Mouse (Mus musculus): ENCODE results near the gene Psme1. TPM values are rescaled to one million over a fixed set of nuclear protein-coding genes. Genes with fewer than 3 reads are reported as not detected.

Gene Psme1
- total RNA-seq, 2 experiments from 2014 or later: 49.3 to 56.6 TPM

DNA sequence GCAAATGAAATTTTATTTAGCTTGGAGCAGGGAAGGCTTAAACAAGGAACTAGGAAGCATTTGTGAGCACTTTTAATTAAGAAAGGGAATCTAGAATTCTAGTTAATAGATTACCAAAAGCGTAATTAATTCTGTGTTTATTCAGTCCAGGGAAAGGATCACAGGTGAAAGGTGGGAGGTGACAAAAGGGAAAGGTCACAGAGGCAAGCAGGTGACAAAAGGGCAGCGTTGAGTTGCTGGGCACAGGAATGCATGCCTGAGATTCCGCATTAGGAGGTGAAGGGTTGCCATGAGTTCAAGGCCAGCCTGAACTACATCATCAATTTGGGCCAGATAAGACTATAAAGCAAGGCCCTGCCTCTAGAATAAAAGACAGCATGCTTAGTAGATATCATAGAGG lies 10.4 kb upstream of the Psme1 start:
- DNase-seq (ENCODE audit: extremely low spot score in 1 of 2, low spot score in 1 of 2): no peak

DNA sequence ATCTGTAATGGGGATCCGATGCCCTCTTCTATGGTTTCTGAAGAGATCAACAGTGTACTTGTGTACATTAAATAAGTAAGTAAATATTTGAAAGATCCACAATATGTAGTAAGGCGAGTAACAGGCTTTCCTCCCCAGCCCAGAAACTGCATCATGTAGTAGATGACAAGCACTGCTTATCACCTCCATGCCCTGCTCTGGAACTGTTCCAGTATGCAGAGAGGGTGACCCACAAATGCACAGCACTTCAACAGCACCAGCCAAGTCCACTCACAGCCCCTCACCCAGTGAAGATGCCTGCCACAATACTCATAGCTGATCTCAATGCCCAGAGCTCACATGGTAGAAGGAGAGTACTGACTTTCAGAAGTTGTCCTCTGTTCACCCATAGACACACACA lies 7.3 kb upstream of the Psme1 start:
- no peak for DNase-seq (ENCODE audit: extremely low spot score in 1 of 2, low spot score in 1 of 2)

DNA sequence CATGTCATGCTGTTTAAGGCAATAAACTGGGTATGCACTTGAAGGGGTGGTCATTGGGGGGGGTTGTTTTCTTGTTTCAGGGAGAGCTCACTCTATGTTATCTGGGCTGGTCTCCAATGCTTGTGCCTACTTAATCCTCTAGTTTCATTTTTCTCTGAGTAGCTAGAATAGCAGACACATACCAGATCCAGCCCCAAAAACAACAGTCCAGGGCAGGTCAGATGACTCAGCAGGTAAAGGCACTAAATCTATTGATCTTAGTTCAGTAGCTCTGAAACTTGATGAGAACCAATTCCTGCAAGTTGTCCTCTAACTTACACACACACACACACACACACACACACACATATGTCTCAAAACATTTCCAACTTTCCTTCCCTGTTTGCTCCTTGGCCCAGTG lies 6.2 kb upstream of the Psme1 start:
- no peak for DNase-seq (ENCODE audit: extremely low spot score in 1 of 2, low spot score in 1 of 2)

DNA sequence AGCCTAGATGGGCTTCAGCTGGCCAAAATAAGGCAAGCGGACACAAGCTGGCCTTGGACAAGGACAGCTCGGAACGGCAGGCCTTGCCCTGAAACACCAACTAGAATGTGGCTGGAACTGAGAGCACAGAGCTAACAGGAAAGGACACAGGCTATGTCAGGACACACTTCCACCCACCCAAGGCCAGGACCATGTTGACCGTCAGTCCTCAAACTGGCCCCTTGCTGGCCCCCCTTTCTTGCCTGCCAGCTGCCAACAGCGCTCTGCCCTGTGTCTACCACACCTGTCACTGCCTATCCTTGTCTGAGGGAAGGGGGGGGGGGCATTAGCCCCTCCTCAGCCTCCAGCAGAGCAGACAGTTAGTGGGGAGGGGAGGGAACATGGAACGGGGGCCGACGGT lies 2.6 kb upstream of the Psme1 start, which contains the start of gene Fitm1:
Fitm1 (plus strand) TSS at position 316 of the 400 bp plus-strand sequence.
- no peak for DNase-seq (ENCODE audit: extremely low spot score in 1 of 2, low spot score in 1 of 2)

DNA sequence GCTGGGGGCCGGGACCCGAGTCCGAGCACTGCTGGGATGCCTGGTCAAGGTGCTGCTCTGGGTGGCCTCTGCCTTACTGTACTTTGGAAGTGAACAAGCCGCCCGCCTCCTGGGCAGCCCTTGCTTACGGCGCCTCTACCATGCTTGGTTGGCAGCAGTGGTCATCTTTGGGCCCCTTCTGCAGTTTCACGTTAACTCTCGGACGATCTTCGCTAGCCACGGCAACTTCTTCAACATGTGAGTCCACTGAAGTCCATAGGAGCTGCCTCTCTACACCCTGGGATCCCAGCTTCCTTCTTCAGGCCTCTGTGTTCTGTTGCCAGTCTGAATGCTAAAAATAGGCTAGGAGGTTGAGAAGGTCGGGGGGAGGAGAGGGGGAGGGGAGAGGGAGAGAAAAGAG lies 2.2 kb upstream of the Psme1 start:
- no peak for DNase-seq (ENCODE audit: extremely low spot score in 1 of 2, low spot score in 1 of 2)

DNA sequence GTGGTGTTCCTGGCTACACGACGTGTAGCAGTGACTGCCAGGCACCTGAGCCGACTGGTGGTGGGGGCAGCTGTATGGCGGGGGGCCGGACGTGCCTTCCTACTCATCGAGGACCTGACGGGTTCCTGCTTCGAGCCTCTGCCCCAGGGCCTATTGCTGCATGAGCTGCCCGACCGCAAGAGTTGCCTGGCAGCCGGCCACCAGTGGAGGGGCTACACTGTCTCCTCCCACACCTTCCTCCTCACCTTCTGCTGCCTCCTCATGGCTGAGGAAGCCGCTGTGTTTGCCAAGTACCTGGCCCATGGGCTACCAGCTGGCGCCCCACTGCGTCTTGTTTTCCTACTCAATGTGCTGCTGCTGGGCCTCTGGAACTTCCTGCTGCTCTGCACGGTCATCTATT lies 1.5 kb upstream of the Psme1 start:
- no peak for DNase-seq (ENCODE audit: extremely low spot score in 1 of 2, low spot score in 1 of 2)

DNA sequence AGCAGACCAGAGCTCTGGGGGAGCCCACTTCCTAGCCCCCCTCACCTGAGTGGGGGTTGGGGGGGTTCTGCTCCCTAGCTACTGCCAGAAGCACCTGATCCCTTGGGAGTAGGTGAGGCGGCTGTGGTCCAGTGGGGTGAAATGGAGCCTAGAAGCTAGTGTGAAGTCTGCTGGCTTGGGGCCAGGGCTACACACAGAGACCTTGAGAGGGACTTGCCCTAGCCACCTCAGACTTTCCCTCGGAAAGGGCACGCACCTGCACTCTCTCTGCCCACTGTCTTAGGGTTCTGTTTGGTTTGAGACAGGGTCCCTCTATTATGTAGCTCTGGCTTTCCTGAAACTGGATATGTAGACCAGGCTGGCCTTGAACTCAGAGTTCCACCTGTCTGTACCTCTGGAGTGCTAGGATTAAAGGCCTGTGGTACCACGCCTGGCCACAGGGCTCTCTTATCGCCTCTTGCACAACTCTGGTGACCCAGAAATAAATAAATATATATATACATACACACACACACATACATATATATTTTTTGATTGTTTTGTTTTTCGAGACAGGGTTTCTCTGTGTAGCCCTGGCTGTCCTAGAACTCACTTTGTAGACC lies 846 bp downstream of the Psme1 start:
- no peak for DNase-seq (ENCODE audit: extremely low spot score in 1 of 2, low spot score in 1 of 2)

DNA sequence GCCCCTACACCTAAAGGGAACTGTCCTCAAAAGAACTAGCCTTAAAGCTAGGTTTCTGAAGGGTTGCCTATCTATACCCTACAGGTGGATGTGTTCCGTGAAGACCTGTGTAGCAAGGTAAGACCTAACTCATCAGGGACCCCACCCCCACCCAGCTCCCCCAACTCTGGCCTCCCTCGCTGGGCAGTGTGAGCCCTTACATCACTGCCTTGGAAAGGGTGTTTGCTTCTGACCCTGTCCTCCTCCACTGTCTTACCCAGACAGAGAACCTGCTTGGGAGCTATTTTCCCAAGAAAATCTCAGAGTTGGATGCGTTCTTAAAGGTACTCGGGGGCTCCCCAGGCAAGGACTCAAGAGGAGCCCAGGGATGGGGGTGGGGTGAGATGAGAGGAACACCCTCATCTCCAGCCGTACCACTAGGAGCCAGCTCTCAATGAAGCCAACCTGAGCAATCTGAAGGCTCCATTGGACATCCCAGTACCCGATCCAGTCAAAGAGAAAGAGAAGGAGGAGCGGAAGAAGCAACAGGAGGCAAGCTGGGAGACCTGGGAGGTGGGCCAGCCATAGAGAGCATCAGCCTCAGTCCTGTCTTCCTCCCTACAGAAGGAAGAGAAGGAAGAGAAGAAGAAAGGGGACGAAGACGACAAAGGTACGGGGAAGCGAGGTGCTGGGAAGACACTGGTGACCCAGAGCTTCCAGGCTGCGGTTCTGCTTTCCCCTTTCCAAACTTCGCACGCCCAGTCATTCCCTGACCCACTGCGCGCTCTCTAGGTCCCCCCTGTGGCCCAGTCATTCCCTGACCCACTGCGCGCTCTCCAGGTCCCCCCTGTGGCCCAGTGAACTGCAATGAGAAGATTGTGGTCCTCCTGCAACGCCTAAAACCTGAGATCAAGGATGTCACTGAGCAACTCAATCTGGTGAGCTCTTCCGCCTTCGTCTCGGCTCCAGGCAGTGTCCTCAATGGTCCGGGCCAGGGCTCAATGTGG lies 1.9 kb downstream of the Psme1 start:
- no peak for DNase-seq (ENCODE audit: extremely low spot score in 1 of 2, low spot score in 1 of 2)

DNA sequence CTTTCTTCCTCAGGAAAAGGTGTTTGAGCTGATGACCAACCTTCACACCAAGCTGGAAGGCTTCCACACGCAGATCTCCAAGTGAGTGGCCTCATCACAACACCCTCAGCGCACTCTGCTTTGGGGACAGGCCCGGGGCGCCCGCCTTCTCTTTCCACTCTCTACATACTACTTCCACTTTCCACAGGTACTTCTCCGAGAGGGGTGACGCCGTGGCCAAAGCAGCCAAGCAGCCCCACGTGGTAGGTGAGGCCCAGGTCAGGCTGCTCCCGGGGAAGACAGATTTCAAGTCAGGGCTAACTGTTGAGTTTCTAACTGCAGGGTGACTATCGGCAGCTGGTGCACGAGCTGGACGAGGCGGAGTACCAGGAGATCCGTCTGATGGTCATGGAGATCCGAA lies 2.8 kb downstream of the Psme1 start:
- no peak for DNase-seq (ENCODE audit: extremely low spot score in 1 of 2, low spot score in 1 of 2)

DNA sequence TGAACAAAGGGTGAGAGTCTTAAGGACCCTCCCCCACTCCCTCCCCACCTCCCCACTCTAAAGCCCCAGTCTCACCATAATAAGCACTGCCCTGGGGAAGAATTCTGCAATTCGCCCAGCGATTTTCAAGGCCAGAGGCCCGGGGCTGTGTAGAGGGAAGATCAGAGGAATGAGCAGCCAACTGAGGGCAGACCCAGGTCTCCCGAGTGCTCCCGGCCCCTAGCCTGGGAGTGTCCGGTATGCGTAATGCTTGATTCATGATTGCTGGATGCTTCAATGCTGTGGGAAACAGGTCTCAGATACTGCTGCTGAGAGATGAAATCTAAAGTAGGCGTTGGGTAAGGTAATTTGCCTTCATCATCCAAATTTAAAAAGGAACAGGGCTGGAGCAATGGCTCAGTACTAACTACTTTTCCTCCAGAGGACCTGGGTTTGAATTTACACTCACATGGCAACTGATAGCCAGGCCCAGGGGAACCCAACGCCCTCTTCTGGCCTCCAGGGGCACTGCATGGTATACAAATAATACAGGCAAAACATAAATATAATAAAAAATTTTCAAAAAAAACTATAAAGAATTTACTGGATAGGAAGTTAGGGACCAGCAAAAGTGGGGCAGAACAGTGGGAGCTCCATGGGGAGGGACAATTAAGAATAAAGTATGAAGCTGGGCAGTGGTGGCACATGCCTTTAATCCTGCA lies 4.2 kb downstream of the Psme1 start:
- DNase-seq (ENCODE audit: extremely low spot score in 1 of 2, low spot score in 1 of 2): no peak

DNA sequence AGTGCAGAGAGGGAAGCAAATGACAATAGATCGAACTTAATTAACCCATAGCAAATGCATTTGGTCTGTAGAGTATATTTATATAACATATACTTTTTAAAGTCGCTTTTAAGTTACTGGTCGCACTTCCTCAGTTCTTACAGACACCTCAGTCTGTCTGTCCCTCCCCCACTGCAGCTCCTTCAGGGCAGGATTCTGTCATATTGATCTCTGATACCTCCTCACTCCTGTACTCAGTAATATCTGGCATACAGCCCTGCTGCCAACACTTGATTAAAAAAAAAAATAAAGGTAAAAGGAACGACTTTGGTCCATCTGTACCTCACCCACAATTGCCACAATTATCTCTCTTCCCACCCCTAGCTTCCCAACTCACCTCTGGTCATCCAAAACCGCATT lies 6.4 kb downstream of the Psme1 start:
- no peak for DNase-seq (ENCODE audit: extremely low spot score in 1 of 2, low spot score in 1 of 2)

DNA sequence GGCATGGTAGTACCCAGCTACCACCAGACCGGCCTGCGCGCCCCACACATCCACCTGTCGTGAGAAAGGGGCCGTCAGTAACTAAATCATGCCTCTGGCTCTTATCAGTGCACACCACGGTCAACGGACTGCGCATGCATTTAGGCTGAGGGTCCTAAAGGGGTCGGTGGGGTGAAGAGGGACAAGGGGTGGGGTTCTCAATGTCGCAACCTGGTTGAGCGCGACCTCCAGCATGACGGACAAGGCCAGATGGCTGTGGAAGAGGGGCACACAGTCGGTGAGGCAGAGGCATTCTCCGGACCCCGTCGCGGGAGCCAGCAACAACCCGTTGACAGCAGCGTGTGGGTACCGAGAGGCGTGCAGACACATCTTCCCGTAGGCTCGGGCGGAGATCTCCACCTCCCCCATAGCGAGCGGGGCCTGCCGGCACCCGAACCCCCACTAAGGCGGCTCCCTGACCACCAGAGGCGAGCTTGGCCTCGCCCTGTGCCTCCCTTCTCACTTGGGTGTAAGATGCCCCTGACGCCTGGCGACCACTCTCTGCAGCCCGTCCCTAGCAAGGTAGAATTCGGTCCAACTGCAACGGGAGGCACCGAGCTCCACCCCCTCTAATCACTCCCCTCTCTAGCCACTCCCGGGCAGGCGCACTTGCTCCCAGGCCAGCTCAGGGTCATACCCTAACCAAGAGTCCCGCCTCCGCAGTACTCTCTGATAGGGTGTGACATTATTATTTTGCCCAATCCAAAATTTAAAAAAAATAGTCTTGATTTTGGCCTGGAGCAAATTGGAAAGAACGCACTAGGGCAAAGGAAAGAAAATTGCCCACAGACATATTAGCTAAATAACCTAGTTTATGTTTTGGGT lies 7.0 kb downstream of the Psme1 start, which contains the start of gene Emc9:
Emc9 (minus strand) TSS at position 601 of the 864 bp plus-strand sequence.
- peak; percentile 42 to 54 for DNase-seq (ENCODE audit: extremely low spot score in 1 of 2, low spot score in 1 of 2)

DNA sequence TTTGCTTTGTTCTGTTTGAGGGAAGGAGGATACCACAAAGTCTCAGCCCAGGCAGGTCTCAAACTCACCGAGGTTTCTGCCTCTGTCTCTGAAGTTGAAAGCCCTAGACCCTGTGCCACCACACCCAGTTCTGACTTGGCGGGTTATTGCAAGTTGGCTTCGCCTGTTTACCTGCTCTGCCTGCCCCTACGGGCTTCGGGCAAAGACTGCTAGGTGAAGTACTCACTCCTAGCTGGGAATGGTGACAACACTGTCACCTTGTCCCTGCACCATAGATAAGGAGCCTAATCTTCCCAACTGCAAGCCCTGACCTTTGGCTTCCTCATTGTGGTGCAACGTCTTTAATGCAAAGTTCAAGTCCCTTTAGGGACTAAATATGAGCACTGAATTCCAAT lies 7.6 kb downstream of the Psme1 start:
- DNase-seq (ENCODE audit: extremely low spot score in 1 of 2, low spot score in 1 of 2): no peak

DNA sequence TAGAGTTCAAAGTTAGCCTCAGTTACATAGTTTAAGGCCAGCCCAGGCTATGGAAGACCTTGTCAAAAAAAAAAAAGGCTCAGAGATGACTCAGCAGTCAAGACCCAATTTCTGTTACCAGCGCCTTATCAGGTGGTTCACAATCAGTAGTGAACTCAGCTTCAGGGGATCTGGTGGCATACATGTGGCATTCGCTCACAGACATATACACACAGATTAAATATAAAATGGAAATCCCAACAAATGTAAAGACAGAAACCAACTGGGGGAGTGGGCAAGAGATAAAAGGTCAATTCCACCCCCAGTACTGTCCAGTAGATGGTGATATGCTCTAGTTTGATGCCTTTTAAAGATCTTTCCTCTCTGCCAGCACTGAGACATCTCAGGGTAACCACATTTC lies 8.2 kb downstream of the Psme1 start:
- no peak for DNase-seq (ENCODE audit: extremely low spot score in 1 of 2, low spot score in 1 of 2)

DNA sequence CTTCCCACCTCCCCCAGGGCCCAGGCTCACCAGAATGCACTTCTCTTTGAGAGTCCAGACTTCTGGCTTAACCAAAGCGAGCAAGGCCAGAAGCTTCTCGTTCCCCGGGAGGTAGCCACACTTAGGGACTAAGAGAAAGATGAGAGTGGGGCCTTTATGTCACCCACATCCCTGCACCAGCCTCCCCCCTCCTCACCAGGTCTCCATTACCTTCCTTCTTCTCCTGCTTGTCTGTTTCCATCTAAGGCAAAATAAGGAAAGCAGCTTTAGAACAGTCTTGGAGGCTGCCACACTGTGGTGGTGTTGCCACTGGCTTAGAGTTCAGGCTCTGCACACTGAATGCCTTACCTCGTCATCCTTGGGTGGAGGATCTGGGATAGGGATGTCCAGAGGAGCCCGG lies 11.3 kb downstream of the Psme1 start:
- DNase-seq (ENCODE audit: extremely low spot score in 1 of 2, low spot score in 1 of 2): no peak

DNA sequence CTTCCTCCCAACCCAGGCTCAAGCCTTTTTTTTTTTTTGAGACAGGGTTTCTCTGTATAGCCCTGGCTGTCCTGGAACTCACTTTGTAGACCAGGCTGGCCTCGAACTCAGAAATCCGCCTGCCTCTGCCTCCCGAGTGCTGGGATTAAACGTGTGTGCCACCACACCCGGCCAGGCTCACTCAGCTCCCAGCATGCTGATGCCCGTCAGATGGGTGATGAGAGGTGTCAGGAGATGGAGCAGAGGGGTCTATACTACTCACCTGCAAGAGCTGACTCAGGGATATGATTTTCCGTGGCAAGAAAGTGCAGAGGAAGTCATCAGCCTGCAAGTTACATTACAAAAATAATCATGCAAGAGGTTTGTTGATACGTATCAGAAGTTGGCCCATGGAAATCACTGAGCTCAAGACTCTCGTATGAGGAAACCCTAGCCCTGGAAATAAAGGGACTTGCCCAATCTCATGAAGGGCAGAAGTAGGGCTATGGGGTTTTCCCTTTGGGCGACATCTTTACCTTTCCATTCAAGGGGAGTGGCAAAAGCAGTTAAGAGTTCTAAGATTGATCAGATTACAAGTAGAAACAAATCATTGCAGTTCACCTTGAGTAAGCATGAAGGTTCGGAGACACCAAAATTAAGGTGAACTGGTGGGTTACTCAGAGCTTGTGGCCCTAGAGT lies 12.0 kb downstream of the Psme1 start:
- DNase-seq (ENCODE audit: extremely low spot score in 1 of 2, low spot score in 1 of 2): no peak

DNA sequence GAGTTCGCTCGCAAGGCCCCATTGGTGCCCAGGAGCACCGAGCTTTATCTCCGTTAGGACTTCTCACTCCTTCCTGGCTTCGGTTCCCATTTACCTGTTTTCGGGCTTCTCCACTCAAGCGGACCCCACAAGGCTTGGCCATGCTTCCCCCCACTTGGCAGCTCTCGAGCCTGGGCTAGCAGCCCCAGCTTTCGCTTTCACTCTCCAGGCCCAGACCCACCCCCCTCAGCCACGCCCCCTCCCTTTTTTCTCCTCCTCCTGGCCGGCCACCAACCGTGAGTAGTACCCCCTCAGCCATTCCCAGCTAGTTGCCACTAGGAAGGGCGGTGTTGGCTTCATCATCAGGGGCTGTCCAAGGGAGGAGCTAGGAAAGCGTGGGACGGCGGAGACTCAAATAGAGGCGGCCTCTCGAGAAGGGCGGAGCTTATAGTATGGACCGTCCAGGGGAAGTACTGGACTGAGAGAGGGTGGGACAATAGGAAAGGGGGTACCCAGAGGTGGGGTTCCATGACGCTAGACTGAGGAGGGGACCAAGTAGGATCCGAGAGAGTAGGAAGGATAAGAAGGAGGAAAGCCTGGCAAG lies 12.9 kb downstream of the Psme1 start, which contains the start of gene Psme2:
Psme2 (minus strand) TSS at position 366 of the 583 bp plus-strand sequence.
- DNase-seq (ENCODE audit: extremely low spot score in 1 of 2, low spot score in 1 of 2): peak; percentile 75 to 77

DNA sequence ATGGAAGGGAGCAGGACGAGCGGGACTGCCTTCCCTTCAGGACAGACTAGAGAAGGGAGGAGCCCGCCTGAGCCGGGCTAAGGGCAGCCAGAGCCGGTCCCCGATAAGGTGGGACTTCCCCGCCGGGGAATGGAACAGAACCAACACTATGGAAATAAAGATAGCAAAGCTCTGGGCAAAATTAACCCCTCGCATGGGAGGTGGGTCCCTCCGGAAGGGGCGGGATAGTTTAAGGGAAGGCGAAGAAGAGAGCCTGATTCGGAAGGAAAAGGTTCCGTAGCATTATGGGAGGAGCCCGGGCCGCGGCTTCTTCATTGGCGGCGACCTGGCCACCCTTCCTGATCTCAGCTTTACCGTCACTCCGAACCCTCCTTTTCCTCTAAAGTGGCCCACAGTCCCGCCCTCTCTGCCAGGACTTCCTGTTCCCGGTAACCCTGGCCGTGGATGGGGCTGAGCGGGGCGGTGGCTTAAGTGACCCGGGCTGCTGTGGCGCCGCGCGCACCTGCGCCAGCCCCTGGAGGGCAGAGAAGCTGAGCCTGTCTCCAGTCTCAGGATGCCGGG lies 13.5 kb downstream of the Psme1 start, which contains the start of gene Rnf31:
Rnf31 (plus strand) TSS at position 378 of the 561 bp plus-strand sequence.
- peak in 1 of 2 experiments; percentile 74 for DNase-seq (ENCODE audit: extremely low spot score in 1 of 2, low spot score in 1 of 2)

DNA sequence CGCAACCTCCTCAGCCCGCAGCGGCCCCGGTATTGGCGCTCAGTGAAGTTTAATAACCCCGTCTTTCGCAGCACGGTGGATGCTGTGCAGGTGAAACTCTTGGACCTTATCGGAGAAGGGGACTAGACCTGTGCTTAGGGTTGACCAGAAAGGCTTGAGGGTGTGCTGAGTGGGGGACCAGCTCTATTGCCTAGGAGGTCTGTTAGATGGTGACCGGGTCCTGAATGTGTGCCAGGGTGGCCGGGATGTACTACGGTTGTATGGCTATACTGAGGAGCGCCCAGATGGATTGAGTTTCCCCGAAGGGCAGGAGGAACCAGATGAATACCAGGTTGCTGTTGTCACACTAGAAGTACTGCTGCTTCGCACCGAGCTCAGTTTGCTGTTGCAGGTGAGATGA lies 14.3 kb downstream of the Psme1 start:
- no peak for DNase-seq (ENCODE audit: extremely low spot score in 1 of 2, low spot score in 1 of 2)
